ENCODE assay signal across 9 mouse cellular contexts in genomic region chr4:152520083-152520482, GRCm38 (mm10). TPM values are rescaled to one million over a fixed set of nuclear protein-coding genes. Genes with fewer than 3 reads are reported as not detected.
DNase-seq lines count a peak whose midpoint lies in the region; ATAC-seq lines count a peak whose summit lies in the region.
"Had no signal": no experiment of that assay in that cellular context is flagged by ENCODE, and none has a peak within 500 bp of the region (broad histone marks: within the 10 kb centered on the region; RNA-seq: fewer than 3 reads in every experiment).

No protein-coding gene starts in this region.

- H3K9ac ChIP-seq in intestine, embryonic 14.5 days (ENCODE audit: low read length), result no peak overlapping the region
- no peak overlapping the region for H3K9ac ChIP-seq in intestine, embryonic 16.5 days (ENCODE audit: low read depth, low read length)
- H3K9ac ChIP-seq in hindbrain, embryonic 15.5 days, result no peak overlapping the region
- H3K9ac ChIP-seq: midbrain, embryonic 12.5 days had no signal

- 39% methylated on average over 6 of the region's 6 CpGs for WGBS in intestine, embryonic 14.5 days
- WGBS in intestine, embryonic 16.5 days, result 32% methylated on average over 6 of the region's 6 CpGs
- 32% methylated on average over 6 of the region's 6 CpGs for WGBS in hindbrain, embryonic 15.5 days

- DNase-seq in intestine, embryonic 14.5 days (ENCODE audit: low spot score), result peak; percentile 83
- peak; percentile 41 for DNase-seq in adrenal gland, adult 2 months
- peak; percentile 86 for DNase-seq in embryo, embryonic 10.5 days (ENCODE audit: low spot score)
- peak; percentile 78 to 79 for DNase-seq in left cerebral cortex, postnatal 14 days (ENCODE audit: low spot score in 2 of 2)
- peak; percentile 66 for DNase-seq in naive thymus-derived CD4-positive, alpha-beta T cell, adult 2 months (ENCODE audit: low read depth)
- DNase-seq in thymus, postnatal 0 days (ENCODE audit: low spot score), result peak; percentile 52

- intact Hi-C loops in left cerebral cortex, postnatal 14 days (cut with DNase I), result no loop called here

- H3K27me3 ChIP-seq in intestine, embryonic 14.5 days (replicated peaks; ENCODE audit: control insufficient read depth, insufficient read depth, low read length), result no peaks in the 10 kb centered on the region
- no peaks in the 10 kb centered on the region for H3K27me3 ChIP-seq in intestine, embryonic 16.5 days (replicated peaks; ENCODE audit: control insufficient read depth, insufficient read depth, low read length)
- H3K27me3 ChIP-seq in hindbrain, embryonic 15.5 days, result no peaks in the 10 kb centered on the region
- H3K27me3 ChIP-seq: midbrain, embryonic 12.5 days had no signal

- H3K9me3 ChIP-seq in intestine, embryonic 14.5 days (ENCODE audit: control insufficient read depth, low read length), result no peaks in the 10 kb centered on the region
- no peaks in the 10 kb centered on the region for H3K9me3 ChIP-seq in intestine, embryonic 16.5 days (ENCODE audit: control insufficient read depth, low read length)
- no peaks in the 10 kb centered on the region for H3K9me3 ChIP-seq in hindbrain, embryonic 15.5 days
- H3K9me3 ChIP-seq: midbrain, embryonic 12.5 days had no signal

- no peak overlapping the region for H3K4me3 ChIP-seq in intestine, embryonic 14.5 days (ENCODE audit: low read depth, low read length)
- H3K4me3 ChIP-seq in intestine, embryonic 16.5 days (ENCODE audit: low read length), result no peak overlapping the region
- H3K4me3 ChIP-seq in hindbrain, embryonic 15.5 days, result no peak overlapping the region
- H3K4me3 ChIP-seq: midbrain, embryonic 12.5 days had no signal

- H3K4me2 ChIP-seq in intestine, embryonic 14.5 days (ENCODE audit: low read length), result no peak overlapping the region
- H3K4me2 ChIP-seq in intestine, embryonic 16.5 days (ENCODE audit: low read depth, low read length), result no peak overlapping the region
- no peak overlapping the region for H3K4me2 ChIP-seq in hindbrain, embryonic 15.5 days
- H3K4me2 ChIP-seq: midbrain, embryonic 12.5 days had no signal

- no peak for ATAC-seq in intestine, embryonic 14.5 days (replicated peaks; ENCODE audit: low FRiP score, low TSS enrichment, low read depth)
- ATAC-seq in intestine, embryonic 16.5 days, result no peak
- ATAC-seq in hindbrain, embryonic 15.5 days (ENCODE audit: low FRiP score, low read depth), result peak; percentile 65

- H3K27ac ChIP-seq in intestine, embryonic 14.5 days (ENCODE audit: low read depth), result no peak overlapping the region
- H3K27ac ChIP-seq in intestine, embryonic 16.5 days (ENCODE audit: low read length), result no peak overlapping the region
- no peak overlapping the region for H3K27ac ChIP-seq in hindbrain, embryonic 15.5 days (replicated peaks)
- H3K27ac ChIP-seq: midbrain, embryonic 12.5 days had no signal

- H3K4me1 ChIP-seq in intestine, embryonic 14.5 days (replicated peaks; ENCODE audit: control insufficient read depth, insufficient read depth, low read length), result no peaks in the 10 kb centered on the region
- H3K4me1 ChIP-seq in intestine, embryonic 16.5 days (ENCODE audit: control insufficient read depth, insufficient read depth, low read length), result no peaks in the 10 kb centered on the region
- H3K4me1 ChIP-seq in hindbrain, embryonic 15.5 days (replicated peaks), result 0 out of 2 replicates have a peak, but pooled peaks cover 4% of the 10 kb centered on the region
- H3K4me1 ChIP-seq: midbrain, embryonic 12.5 days had no signal

- no peaks in the 10 kb centered on the region for H3K36me3 ChIP-seq in intestine, embryonic 14.5 days (ENCODE audit: control insufficient read depth, insufficient read depth, low read length)
- no peaks in the 10 kb centered on the region for H3K36me3 ChIP-seq in intestine, embryonic 16.5 days (ENCODE audit: control insufficient read depth, insufficient read depth, low read length)
- H3K36me3 ChIP-seq in hindbrain, embryonic 15.5 days, result no peaks in the 10 kb centered on the region

RNA-seq across cellular contexts. Expression of gene Kcnab2, which starts 42.4 kb away (rescaled TPM):
- polyA plus RNA-seq in intestine, embryonic 14.5 days (2014; fragmentation: Nextera tagmentation; extraction: Ambion mirVana), result 3.8 TPM in 2 replicates
- polyA plus RNA-seq in intestine, embryonic 16.5 days (2015; fragmentation: Nextera tagmentation; extraction: Ambion mirVana), result 3.3 and 4.4 TPM in 2 replicates
- 1 to 10 TPM; 5.9 to 7.9 TPM for total RNA-seq in adrenal gland, adult 2 months (2021)
- polyA plus RNA-seq in adrenal gland, adult 2 months (2012; rRNA removed), result 3.2 and 3.6 TPM in 2 replicates
- polyA plus RNA-seq in hindbrain, embryonic 15.5 days (2015; fragmentation: Nextera tagmentation; extraction: Ambion mirVana), result 30.8 and 34.5 TPM in 2 replicates
- total RNA-seq in left cerebral cortex, postnatal 14 days (2021), result 100 to 1,000 TPM; 216 to 228 TPM
- 75.7 and 83.1 TPM in 2 replicates for polyA plus RNA-seq in thymus, postnatal 0 days (2015; fragmentation: Nextera tagmentation; extraction: Ambion mirVana)

RNA-seq across cellular contexts. Expression of gene Nphp4, which starts 43.6 kb away (rescaled TPM):
- polyA plus RNA-seq in intestine, embryonic 14.5 days (2014; fragmentation: Nextera tagmentation; extraction: Ambion mirVana), result 2.7 TPM in 2 replicates
- polyA plus RNA-seq in intestine, embryonic 16.5 days (2015; fragmentation: Nextera tagmentation; extraction: Ambion mirVana), result 1.4 and 1.7 TPM in 2 replicates
- 1 to 10 TPM; 3.8 to 5.0 TPM for total RNA-seq in adrenal gland, adult 2 months (2021)
- polyA plus RNA-seq in adrenal gland, adult 2 months (2012; rRNA removed), result 3.4 and 4.7 TPM in 2 replicates
- 6.1 and 6.2 TPM in 2 replicates for polyA plus RNA-seq in hindbrain, embryonic 15.5 days (2015; fragmentation: Nextera tagmentation; extraction: Ambion mirVana)
- 10 to 100 TPM; 18.7 to 19.9 TPM for total RNA-seq in left cerebral cortex, postnatal 14 days (2021)
- 0.96 and 1.3 TPM in 2 replicates for polyA plus RNA-seq in thymus, postnatal 0 days (2015; fragmentation: Nextera tagmentation; extraction: Ambion mirVana)
